Mouse (Mus musculus): ENCODE measurements around the gene Adgrl4.

Gene Adgrl4

DNA sequence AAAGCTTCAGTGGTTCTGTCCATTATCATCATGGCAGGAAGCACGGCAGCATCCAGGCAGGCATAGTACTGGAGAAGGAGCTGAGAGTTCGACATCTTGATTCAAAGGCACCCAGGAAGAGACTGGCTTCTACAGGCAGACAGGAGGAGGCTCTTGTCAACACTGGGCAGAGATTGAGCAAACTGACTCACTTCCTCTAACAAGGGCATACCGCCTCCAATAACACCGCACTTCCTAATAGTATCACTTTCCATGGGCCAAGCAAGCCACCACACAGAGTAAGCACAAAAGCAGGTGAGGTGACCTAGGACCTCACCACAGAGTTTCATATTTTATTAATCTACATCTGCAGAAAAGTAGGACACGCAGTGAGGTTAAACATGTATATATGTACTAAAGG lies 73.5 kb downstream of the Adgrl4 start:
- no peak for DNase-seq

DNA sequence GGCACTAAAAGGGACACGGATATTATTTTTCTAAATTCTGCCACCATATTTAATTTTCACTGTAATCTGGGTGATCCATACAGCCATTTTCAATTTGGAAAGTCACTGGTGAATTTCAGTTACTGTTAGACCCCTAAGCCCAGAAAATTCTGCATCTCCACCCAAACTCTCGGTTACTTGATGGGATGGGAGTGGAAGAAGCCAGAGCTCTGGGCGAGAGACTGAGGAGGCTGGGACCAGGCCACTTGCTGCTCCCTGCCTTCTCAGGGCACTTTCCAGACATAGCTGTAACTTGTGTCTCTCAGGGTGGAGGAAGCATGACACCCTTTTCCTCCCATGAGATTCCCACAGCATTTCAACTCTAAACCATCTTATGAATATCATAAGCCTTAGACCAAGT lies 109.5 kb downstream of the Adgrl4 start:
- no peak for DNase-seq

DNA sequence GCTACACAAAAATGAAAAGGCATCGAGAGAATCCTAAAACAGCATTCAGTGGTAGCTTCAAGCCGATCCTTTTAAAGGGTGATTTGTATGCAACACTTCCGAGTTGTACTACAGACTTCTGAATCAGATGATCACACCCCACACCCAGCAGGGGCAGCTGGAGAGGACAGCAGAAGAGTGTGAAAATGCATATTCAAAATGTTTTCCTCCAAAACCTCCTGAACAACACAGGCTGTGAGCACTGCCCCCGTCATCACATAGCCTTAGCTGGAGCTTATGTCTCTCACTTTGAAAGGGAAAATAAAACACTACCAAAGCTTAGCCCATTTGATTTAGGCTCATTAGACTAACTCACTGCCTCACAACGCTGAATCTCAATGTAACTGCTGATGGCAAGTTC lies 113.3 kb downstream of the Adgrl4 start:
- DNase-seq = no peak

DNA sequence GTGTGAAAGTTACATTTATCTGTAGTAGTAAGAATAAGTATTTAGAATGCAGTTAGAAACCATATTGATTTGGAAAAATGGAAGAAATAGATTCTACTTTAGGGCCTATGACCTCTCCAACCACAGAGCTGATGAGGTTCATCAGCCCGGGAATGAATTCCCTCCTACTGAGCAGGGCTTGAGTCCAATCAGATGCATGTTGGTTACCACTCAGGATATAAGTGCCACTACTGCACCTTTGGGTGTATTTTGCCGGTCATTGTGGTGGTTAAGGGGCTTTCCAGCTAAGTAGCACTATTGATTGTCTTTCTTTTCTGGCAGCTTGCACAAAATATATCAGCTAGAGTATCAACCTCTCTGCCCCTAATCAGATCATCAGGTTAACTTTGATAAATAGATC lies 118.9 kb downstream of the Adgrl4 start:
- DNase-seq = no peak

DNA sequence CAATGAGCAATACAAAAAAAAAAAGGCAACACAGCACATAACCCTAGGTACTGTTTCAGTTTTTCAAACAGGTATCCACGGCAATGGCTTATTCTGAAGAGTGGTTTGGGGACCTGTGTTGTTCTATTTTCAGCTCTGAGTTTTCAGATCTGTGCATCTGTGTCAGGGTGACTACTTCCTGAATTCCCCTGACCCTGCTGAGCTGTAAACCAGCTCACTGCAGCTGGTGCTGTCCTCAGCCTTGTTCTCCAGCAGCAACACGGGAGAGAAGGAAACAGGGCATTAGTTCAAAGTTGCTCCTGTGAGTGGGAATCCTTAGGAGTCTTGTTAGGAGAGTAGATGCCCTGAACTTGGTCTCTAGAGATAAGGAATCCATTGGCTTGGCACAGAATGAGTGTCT lies 119.4 kb downstream of the Adgrl4 start:
- DNase-seq = no peak

DNA sequence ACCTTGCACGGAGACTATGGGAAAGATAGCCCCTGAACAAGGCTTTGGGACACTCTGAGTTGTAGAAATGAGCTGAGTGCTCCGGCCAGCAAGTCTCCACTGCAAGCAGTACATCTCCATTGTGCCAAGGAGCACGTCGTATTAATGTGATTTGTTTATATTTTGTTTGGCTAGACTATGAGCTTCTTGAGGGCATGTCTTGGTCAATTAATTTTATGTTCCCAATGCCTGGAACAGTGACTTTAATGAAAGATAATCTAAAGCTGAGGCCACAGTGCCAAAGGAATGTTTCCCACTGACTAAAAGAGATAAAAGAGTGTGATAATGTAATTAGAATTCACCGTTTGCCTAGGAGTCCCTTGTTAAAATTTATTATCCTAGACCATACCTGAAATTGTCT lies 119.9 kb downstream of the Adgrl4 start:
- DNase-seq = no peak

DNA sequence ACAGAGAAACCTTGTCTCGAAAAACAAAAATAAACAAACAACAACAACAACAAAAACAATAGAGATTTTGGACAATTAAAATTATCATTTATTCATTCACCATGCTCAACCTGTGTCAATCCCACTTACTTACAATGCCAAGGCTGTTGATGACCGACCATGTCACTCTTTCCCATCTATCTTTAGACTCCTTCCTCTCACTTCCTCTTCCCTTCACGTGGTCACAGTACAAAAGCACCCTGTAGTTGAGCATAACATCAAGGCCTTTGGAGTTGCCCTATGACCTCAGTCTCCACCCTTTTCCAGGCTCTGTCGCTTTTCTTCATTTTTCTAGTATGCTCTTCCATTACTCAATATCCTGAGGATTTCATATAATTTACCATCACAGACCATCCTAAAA lies 120.7 kb downstream of the Adgrl4 start:
- no peak for DNase-seq

DNA sequence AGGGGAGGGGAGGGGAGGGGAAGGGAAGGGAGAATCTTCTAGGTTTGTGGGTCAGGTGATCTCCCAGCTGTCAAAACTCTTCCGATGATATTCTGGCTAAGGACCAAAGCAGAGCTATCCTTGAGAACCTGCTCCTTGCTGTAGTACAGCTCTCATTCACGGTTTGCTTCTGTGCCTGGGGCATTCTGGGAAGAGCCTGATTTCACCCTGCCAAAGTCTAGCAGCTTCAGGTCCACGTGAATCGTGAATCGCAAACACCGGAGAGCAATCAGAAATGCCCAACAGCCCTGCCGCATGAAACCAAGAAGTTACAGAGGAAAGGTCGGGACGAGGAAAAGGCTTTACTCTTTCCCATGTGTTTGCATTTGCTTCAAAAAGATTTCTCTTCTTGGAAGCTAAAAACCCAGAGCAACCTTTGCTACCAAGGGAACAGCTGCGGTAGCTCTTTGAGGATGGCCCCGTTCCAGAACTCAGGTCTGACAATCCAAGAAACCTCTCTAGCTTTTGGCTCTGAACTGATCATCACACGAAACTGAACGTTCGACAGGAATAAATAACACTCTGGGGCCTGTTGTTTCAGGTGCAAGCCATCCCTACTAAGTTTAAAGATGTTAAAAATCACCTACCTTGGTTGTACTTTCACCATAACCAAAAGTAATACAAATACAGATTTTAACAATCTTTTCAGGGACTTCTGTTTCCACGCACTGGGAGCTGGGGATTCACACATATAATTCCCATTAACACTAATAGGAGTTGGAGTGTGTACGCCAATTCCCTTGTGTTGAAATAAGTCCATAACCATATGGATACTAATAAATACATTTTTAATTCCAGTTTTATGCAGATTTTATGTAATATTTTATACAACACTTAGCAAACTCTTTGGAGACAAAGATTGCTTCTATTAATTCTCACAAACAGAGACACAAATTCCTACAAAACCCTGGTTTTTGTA lies 128.3 kb downstream of the Adgrl4 start:
- DNase-seq = peak; percentile 16

DNA sequence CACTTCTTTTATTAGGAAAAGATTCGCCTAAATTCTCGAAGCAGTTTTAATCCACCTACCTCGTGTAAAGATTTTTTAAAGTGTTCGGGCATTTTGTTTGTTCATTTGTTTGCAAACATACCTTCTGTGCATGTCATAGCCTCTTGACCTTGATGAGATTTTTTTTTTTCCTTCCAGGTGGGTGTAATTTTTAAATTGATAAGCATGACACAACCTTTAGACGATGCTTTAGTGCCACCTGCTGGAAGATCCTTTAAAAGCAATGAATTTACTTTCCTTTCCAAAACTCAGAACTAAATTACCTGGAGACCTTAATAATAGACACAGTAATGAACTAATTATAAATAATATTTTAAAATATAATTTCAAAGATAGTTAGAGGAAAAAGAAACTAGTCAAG lies 128.9 kb downstream of the Adgrl4 start:
- DNase-seq = peak; percentile 55

DNA sequence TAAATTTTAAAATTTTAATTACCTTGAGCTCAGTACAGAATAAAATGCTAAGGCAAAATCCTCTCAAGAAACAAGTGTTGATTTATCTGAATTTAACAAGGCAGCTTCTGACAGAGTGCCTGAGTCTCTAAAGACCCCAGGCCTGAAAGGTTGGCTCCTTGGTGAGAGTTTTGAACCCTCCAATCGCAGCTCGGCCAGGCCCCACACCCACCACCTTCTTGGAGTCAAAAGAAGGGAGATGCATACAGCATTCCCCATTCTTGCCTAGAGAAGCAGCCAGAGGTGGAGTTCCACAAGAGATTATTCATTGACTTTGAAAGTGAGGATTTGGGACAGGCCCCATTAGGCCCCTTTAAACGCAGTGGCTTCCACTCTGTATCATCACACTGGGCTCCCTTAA lies 129.9 kb downstream of the Adgrl4 start:
- DNase-seq = no peak

DNA sequence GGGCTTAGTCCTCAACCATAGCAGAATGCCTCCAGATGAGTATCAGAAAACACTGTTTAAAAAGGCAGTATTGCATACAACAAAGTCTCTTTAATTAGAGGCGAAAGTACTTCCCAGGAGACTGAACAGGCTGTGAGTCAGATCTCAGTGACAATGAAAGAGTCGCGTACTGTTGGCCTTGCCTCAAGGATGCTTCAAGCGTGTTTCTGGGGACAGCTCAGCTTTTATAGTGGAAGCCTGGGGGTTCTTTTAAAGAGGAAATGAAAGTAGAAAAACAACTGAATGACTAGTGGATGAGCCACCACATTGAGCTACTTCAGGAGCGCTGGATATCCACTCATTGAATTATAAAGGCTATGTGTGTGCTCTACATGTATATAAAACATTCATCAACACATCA lies 134.4 kb downstream of the Adgrl4 start:
- DNase-seq = no peak

DNA sequence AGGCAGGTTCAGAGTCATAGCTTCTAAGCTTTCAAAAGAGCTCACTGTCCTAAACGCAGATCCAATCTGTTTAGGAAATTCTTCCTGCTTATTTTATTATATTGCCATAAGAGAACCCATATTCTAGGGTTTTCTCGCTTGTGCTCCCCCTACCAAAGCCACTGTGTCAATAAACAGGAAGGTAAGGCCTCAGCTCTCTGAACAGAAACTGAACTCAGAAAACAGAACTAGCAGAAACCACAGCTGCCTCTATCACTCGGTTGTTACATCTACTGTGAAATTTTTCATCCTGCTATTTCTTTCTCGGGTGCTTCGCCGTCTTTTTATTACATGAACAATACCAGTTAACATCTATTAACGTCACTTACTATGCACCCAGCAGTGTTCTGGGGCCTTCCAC lies 137.6 kb downstream of the Adgrl4 start:
- DNase-seq = peak; percentile 8

DNA sequence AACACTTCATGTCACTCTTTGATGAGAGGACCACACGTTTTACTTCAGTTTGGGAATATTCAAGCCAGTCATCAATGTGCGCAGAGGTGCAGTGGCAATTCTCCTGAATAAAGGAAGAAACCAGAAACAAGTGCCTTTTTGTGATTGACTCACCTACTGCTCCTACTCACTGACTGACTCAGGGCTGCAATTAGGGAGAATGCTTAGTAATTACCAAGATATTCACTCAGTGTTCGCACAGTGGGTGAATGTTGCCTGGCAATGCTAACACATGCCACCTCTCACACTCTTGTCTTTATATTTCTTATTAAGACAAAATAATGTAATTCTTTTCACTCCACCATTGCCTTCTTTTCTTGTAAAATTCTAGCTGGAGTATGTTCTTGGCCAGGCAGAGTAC lies 138.5 kb downstream of the Adgrl4 start:
- no peak for DNase-seq

DNA sequence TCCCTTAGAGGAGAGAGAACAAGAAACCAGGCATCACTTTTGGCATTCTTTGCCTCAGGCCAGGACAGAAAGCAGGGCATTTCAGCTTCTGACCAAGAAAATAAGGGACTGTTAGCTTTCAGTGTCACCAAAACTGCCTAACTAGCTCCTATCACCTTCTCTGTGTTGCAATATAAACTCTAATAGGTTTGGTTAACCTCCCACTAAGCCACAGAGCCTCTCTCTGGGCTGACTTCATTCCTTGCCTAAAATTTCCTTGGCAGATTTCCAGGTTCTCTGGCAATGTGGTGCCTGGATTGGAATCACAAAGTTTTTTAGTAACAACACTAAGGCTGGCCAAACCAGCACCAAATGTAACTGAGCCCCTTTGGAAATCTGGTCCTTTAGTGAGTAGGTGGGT lies 154.2 kb downstream of the Adgrl4 start:
- DNase-seq = no peak

Data from retina, postnatal 1 day (tissue).